Mouse (Mus musculus) urinary bladder, postnatal 10 days (tissue): ENCODE data around the gene Lmo2.
"Not testable (repeated sequence)": the region's sequence is repeated elsewhere in the genome, so short reads cannot be mapped to it uniquely, and the experiment has no call there.

Experiments
- DNase-seq: peaks from one replicate; pipeline ENCODE4 v3.0.0; 2022; ENCODE audit warnings: low spot score

The Lmo2 gene

GRCm38 (mm10) chr2:103977716-103978115 lies 19.9 kb downstream of the Lmo2 start:
- DNase-seq, result no peak

DNA sequence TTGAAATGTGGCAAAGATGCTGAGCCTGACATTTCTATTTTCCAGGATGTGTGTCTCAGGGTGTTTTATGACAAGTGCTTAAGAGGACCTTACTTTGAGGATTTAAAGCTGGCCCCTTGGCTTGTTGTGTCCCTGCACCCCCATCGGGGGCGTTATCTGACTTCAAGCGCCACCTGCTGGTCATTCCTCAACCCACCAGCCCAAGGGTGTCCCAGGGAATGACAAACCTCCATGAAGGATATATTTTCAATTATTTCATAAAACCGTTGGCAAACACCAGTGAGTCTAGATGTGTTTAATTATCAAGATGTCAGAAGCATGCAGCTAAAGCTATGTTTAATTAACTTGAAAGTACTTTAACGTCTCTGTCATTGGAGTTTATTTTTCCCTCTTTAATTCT lies 24.5 kb downstream of the Lmo2 start:
- peak; percentile 35 for DNase-seq

DNA sequence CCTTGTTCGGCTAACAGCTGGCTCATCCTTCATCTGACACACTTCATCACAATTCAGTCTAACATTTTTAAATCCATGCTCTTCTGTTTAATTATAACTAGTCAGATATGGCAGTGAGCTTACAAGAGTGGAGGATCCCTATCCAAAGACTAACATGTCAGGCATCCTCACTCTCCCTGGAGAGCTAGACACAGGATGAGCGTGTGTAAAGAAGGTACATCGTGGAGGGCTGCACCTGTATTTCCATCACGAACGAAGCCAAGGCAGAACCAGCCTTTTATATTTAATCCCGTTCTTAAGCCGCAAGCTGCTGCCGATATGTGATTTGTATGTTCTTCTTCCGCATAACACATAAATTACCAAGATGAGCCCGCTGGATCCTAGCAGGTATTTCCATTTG lies 25.4 kb downstream of the Lmo2 start:
- DNase-seq, result no peak

GRCm38 (mm10) chr2:103987595-103987994 lies 29.8 kb downstream of the Lmo2 start:
- DNase-seq, result not testable (repeated sequence)

GRCm38 (mm10) chr2:103989724-103990123 lies 31.9 kb downstream of the Lmo2 start:
- DNase-seq, result no peak

- DNase-seq, result no peak
Measured at GRCm38 (mm10) chr2:103991303-103991702, 33.5 kb downstream of the Lmo2 start.

- no peak for DNase-seq
Measured at GRCm38 (mm10) chr2:103992162-103992561, 34.4 kb downstream of the Lmo2 start.

DNA sequence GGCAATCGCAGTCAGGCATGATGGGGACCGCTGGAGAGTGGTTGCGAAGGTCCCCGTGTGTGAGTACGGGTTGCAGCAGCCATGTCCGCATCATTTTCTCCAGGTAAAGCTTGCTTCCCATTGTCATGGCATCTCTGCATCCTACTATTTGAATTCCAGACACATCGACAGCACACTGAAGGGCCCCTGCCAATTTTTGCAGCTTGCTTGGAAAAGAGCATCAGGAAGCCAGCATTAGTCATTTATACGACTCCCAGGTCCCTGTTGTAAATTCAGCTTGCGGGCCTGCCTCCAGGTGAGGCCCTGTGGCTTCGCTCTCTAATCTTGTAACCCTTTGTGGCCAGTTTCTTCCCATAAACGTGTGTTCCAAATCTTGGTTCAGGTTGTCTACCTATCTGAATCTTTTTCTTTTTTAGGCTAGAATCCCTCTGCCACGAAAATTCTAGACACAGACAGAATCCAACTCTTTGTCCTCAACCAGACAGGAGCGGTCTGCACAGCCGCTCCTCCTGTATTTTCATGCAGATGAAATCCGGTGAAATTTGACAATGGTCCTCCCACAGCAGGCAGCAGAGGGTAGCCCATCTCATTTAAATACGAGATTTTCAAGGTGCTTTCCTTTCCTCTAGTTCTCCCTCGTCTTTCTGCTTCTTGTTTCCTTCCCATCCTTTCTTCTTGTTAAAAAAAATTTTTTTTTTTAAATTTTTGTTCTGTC lies 35.0 kb downstream of the Lmo2 start:
- no peak for DNase-seq

DNA sequence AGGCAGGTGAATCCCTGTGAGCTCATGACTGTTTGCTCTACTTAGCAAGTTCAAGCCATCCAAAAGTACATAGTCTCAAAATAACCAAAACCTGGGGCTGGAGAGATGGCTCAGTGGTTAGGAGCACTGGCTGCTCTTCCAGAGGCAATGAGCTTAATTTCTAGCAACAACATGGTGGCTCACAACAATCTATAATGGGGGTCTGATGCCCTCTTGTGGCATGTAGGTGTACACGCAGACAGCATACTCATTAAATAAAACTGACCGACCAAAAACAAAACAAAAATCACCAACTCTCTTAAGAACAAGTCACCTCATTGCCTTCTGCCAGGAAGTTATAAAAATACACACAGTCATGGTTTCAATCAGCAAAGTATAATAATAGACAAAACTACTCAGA lies 43.3 kb downstream of the Lmo2 start:
- DNase-seq, result no peak

GRCm38 (mm10) chr2:104001861-104002260 lies 44.1 kb downstream of the Lmo2 start:
- DNase-seq, result no peak

DNA sequence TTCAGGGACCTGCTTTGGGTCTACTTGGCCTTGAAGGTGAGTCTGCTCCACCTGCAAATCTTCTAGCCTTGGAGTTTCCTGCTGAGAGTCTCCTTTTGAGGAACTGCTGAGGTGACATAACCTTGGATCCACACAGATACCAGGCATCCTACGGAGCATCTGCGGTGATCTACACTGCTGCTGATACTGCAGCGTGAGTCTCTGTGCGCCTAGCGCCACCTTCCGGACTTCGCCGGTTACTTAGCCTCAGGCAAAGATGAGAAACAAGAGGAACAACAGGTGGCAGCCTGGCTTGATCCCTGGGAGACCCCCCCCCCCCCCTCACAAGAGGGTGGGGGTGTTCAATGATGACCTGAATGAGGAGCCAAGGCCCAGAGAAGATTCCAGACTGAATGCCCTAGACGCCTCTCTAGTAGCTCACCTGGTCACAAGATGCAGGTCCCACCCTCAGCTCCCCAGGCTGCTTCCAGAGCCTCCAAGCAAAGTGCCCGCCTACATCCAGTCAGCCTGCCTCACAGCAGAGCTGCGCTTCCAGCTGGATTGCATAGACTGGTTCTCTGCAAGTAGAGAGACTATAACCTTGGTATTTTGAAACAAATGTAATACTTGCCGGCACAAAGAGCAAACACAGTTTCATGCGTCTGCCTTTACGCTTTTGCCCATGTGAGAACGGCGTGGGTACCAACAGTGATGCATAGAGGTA lies 45.1 kb downstream of the Lmo2 start:
- no peak for DNase-seq

DNA sequence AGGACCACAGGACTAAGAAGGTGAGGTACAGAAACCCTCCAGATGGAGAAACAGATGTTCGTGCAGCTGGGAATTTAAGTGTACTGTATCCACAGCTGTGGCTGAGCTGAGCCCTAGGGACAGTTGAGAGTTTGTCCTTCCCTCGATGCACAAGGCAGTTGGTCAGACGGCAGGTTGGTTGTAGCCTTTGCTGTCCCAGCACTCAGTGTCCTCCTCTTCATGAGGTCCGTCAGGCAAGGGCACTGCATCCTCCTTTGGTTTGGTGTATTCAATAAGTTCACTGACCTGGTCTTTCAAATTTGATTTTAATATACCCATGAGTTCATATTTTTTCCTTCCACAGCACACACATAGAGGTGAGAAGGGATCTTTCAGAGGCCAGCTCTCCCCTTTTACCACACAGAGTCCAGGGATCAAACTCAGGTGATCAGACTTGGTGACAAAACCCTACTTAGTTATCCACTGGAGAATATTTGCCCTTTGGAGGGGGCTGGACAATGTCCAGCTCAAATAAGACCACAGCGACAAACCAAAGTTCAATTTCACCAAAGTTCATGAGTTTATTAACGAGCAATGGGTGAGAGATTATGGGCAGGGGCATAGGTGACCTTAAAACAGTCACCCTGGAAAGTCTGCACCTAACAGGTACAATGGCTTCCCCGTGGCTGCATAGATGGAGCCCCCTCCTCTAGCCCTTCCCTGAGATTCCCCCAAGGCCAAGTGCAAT lies 50.2 kb downstream of the Lmo2 start:
- DNase-seq, result no peak

GRCm38 (mm10) chr2:104008853-104009252 lies 51.1 kb downstream of the Lmo2 start:
- not testable (repeated sequence) for DNase-seq

- no peak for DNase-seq
Measured at GRCm38 (mm10) chr2:104023096-104023495, 65.3 kb downstream of the Lmo2 start.

DNA sequence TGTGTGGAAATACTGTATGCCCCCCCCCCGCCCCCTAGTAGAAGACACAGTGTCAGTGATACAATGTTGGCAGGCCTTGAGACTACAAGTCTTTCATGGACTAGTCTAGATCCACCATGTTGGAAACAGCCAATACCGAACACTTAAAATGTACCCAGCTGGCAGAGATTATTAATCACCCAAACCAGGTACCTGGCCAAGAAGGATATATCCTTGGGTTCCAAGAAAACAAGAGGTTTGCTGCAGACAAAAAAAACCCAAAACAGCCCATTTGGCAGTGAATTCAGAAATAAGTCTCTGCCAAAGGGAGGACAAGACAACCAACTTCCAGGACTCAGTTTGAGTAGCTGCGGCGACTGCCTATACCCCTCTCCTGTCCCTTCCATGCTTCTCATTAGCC lies 66.9 kb downstream of the Lmo2 start:
- DNase-seq, result no peak

- peak; percentile 41 for DNase-seq
Measured at GRCm38 (mm10) chr2:104027458-104028138, 69.8 kb downstream of the Lmo2 start, which contains the start of gene Fbxo3. TSS of gene Fbxo3 (plus strand) at chr2:104027721.

DNA sequence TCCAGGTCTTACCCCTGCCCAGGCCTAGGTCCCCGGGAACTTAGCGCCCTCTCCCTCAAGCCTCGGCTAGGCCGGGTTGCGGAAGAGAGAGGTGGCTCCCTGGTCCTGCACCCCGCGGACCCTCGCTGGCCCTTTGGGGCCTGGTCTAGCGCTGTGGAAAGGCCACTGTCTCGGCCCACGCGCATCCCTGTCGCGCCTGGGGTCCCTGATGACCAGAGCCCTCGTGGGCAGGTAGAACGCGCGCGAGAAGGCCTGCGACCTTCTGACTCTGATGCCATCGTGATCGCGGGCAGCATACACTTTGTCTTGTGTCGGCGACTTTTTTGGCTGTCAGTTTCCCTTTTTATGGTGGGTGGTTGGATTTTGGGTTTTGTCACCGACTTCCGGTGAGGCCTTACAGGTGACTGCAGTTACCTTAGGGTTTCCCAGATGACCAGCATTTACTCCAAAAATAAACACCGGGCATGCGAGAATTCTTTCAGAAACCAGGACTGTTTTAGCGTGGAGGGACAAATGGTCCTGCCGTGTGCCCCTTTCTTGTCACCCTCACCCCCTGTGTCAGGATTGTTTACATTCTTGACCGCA lies 70.4 kb downstream of the Lmo2 start, which contains the start of gene 4931422A03Rik:
Gene 4931422A03Rik (minus strand): TSS at position 223 of the 585 bp plus-strand sequence.
- no peak for DNase-seq

GRCm38 (mm10) chr2:104029074-104029473 lies 71.3 kb downstream of the Lmo2 start:
- DNase-seq, result no peak

DNA sequence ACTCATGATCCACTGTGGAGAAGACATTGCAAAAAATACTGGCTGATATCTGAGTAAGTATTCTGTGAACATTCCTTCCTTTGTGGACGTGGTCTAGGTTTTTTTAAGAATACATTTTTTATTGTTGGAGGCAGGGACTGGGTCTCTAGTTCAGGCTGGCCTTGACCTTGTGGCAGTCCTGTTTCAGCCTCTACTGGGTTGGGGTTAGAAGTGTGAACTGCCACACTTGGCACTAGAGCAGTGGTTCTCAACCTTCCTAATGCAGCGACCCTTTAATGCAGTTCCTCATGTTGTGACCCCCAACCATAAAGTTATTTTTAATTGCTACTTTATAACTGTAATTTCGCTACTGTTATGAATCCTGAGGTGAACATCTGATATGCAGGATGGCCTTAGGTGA lies 72.6 kb downstream of the Lmo2 start:
- DNase-seq, result no peak
